Mouse (Mus musculus) embryonic facial prominence, embryonic 14.5 days (tissue): Measurements from ENCODE around the gene F11r. TPM values are rescaled to one million over a fixed set of nuclear protein-coding genes. Genes with fewer than 3 reads are reported as not detected.
A peak's percentile ranks its signal among the peaks of the same experiment; 100 is the strongest.

ENCODE experiments used
- ATAC-seq: fragments of 200-750 bp; cut with Nextera tagmentation; 2 replicates; pipeline ENCODE4 v1.8.0; 2017; ENCODE audit warnings: low read depth, moderate number of reproducible peaks, moderate TSS enrichment
- DNase-seq: peaks from one replicate; pipeline ENCODE4 v3.0.0-alpha.2; 2015; ENCODE audit warnings: low spot score
- H3K27ac ChIP-seq: fragments of 300-500 bp; sonication (generic); replicated peaks from 2 replicates; pipeline ENCODE4 v1.5.1; 2014; ENCODE audit warnings: low read depth, mild to moderate bottlenecking, low read length, moderate library complexity
- H3K27me3 ChIP-seq: fragments of 300-500 bp; sonication (generic); replicated peaks from 2 replicates; pipeline ENCODE4 v1.6.1; 2014; ENCODE audit warnings: low read length; ENCODE audit not compliant: control insufficient read depth, insufficient read depth
- H3K36me3 ChIP-seq: fragments of 300-500 bp; sonication (generic); 2 replicates; pipeline ENCODE4 v1.6.1; 2014; ENCODE audit warnings: low read length, mixed read lengths; ENCODE audit not compliant: control insufficient read depth, insufficient read depth
- H3K4me1 ChIP-seq: fragments of 300-500 bp; sonication (generic); 2 replicates; pipeline ENCODE4 v1.6.1; 2014; ENCODE audit warnings: antibody characterized with exemption, low read length; ENCODE audit not compliant: control insufficient read depth, insufficient read depth
- H3K4me2 ChIP-seq: fragments of 300-500 bp; sonication (generic); 2 replicates; pipeline ENCODE4 v1.6.1; 2014; ENCODE audit warnings: low read depth, mild to moderate bottlenecking, low read length, moderate library complexity, mixed read lengths
- H3K4me3 ChIP-seq: fragments of 300-500 bp; sonication (generic); 2 replicates; pipeline ENCODE4 v1.5.1; 2014; ENCODE audit warnings: low read depth, mild to moderate bottlenecking, low read length
- H3K9ac ChIP-seq: fragments of 300-500 bp; sonication (generic); 2 replicates; pipeline ENCODE4 v1.6.1; 2014; ENCODE audit warnings: low read depth, mild to moderate bottlenecking, low read length, moderate library complexity, mixed read lengths
- H3K9me3 ChIP-seq: fragments of 300-500 bp; sonication (generic); 2 replicates; pipeline ENCODE4 v1.6.1; 2016; ENCODE audit warnings: low read length; ENCODE audit not compliant: control insufficient read depth
- WGBS: fragments of 180-500 bp; shearing (Covaris S2); extraction: QIAGEN DNeasy Blood & Tissue Kit; methylation state at CpG from one replicate; pipeline ENCODE4 v1.1.7; 2014; 5-methylcytosine and 5-hydroxymethylcytosine counted together
- polyA plus RNA-seq: library from polyadenylated mRNA; unstranded; fragments of >200 nt; fragmentation: Nextera tagmentation; extraction: Ambion mirVana; gene quantifications from 2 replicates; pipeline ENCODE4 v1.2.1, GENCODE M21; 2014

F11r gene
- polyA plus RNA-seq, 1 experiment from 2014 or later, result 27.0 TPM

GRCm38 (mm10) chr1:171411492-171411941, 25.8 kb upstream of the F11r start:
- Histone ChIP-seq H3K4me1 (peaks cover 6% of the 10 kb centered on the region; the same call in 1 of the 2 replicates), H3K36me3 (peaks cover 17% of the 10 kb centered on the region), H3K27me3 (no peaks in the 10 kb centered on the region), H3K27ac (peak overlapping the region; percentile 93), H3K9ac (peak overlapping the region; percentile 93), H3K4me2 (peak overlapping the region; percentile 63), H3K9me3 (no peaks in the 10 kb centered on the region), H3K4me3 (peak overlapping the region; percentile 89)
- peak; percentile 30 for DNase-seq
- peak; percentile 70 for ATAC-seq
- whole genome bisulfite sequencing, result 0% methylated on average over 11 of the region's 39 CpGs

GRCm38 (mm10) chr1:171412001-171412441, 25.3 kb upstream of the F11r start:
- Histone ChIP-seq H3K36me3 (peaks cover 22% of the 10 kb centered on the region), H3K4me3 (peak overlapping the region; percentile 89), H3K9ac (peak overlapping the region; percentile 93), H3K27ac (peak overlapping the region; percentile 93), H3K4me2 (peak overlapping the region; percentile 63), H3K4me1 (peaks cover 6% of the 10 kb centered on the region; the same call in 1 of the 2 replicates), H3K27me3 (no peaks in the 10 kb centered on the region), H3K9me3 (no peaks in the 10 kb centered on the region)
- DNase-seq (peak; percentile 82), ATAC-seq (no peak; the same call in 1 of the 2 replicates)
- WGBS, result 2% methylated on average over 19 of the region's 20 CpGs

GRCm38 (mm10) chr1:171412446-171412845, 24.9 kb upstream of the F11r start:
- 49% methylated on average over 3 of the region's 3 CpGs for WGBS

GRCm38 (mm10) chr1:171413608-171414007, 23.7 kb upstream of the F11r start:
- ATAC-seq, result no peak
- Histone ChIP-seq H3K36me3 (peaks cover 36% of the 10 kb centered on the region), H3K9me3 (no peaks in the 10 kb centered on the region), H3K4me2 (no peak overlapping the region), H3K4me3 (no peak overlapping the region), H3K27me3 (no peaks in the 10 kb centered on the region), H3K4me1 (peaks cover 6% of the 10 kb centered on the region; the same call in 1 of the 2 replicates), H3K9ac (no peak overlapping the region), H3K27ac (no peak overlapping the region)
- 80% methylated on average over 8 of the region's 8 CpGs for WGBS
- DNase-seq, result no peak

More at GRCm38 (mm10) chr1:171412446-171412845, 24.9 kb upstream of the F11r start:
- Histone ChIP-seq H3K9ac (peak overlapping the region; percentile 93), H3K4me1 (peaks cover 6% of the 10 kb centered on the region; the same call in 1 of the 2 replicates), H3K4me3 (peak overlapping the region; percentile 89), H3K27ac (peak overlapping the region; percentile 93), H3K27me3 (no peaks in the 10 kb centered on the region), H3K4me2 (peak overlapping the region; percentile 63), H3K9me3 (no peaks in the 10 kb centered on the region), H3K36me3 (peaks cover 26% of the 10 kb centered on the region)
- DNase-seq (peak; percentile 81), ATAC-seq (no peak)

GRCm38 (mm10) chr1:171418660-171419059, 18.7 kb upstream of the F11r start, which contains the start of gene Tstd1:
Gene Tstd1 (plus strand): TSS chr1:171418872.
- no peaks in the 10 kb centered on the region for H3K9me3 ChIP-seq
- H3K27ac ChIP-seq, result peak within 1 kb of the TSS; percentile 58
- no peak for DNase-seq
- peaks cover 57% of the 10 kb centered on the region for H3K36me3 ChIP-seq
- no peak within 1 kb of the TSS for H3K9ac ChIP-seq
- H3K4me2 ChIP-seq, result no peak within 1 kb of the TSS
- no peak within 1 kb of the TSS for H3K4me3 ChIP-seq
- no peaks in the 10 kb centered on the region for H3K4me1 ChIP-seq
- no peaks in the 10 kb centered on the region for H3K27me3 ChIP-seq
- WGBS, result 83% methylated on average over 5 of the region's 5 CpGs
- no peak; the same call in 1 of the 2 replicates for ATAC-seq

- Histone ChIP-seq H3K4me1 (no peaks in the 10 kb centered on the region), H3K4me3 (no peak overlapping the region), H3K4me2 (no peak overlapping the region), H3K9me3 (no peaks in the 10 kb centered on the region), H3K36me3 (peaks cover 57% of the 10 kb centered on the region), H3K27ac (peak overlapping the region; percentile 58), H3K27me3 (no peaks in the 10 kb centered on the region), H3K9ac (no peak overlapping the region)
- DNase-seq, result peak; percentile 69
- WGBS, result 53% methylated on average over 12 of the region's 12 CpGs
- peak; percentile 71 for ATAC-seq
Observed at GRCm38 (mm10) chr1:171419291-171419882, 17.9 kb upstream of the F11r start.

GRCm38 (mm10) chr1:171419905-171420304, 17.4 kb upstream of the F11r start:
- DNase-seq, result no peak
- Histone ChIP-seq H3K27me3 (no peaks in the 10 kb centered on the region), H3K9ac (no peak overlapping the region), H3K36me3 (peaks cover 57% of the 10 kb centered on the region), H3K4me1 (no peaks in the 10 kb centered on the region), H3K4me2 (no peak overlapping the region), H3K9me3 (no peaks in the 10 kb centered on the region), H3K4me3 (no peak overlapping the region), H3K27ac (peak overlapping the region; percentile 44; the same call in 1 of the 2 replicates)
- WGBS, result 78% methylated on average over 5 of the region's 5 CpGs
- no peak for ATAC-seq

- no peak for DNase-seq
- no peak overlapping the region for H3K4me2 ChIP-seq
- no peak overlapping the region for H3K27ac ChIP-seq
- H3K36me3 ChIP-seq, result peaks cover 30% of the 10 kb centered on the region
- 88% methylated on average over 8 of the region's 8 CpGs for WGBS
- H3K27me3 ChIP-seq, result no peaks in the 10 kb centered on the region
- H3K9me3 ChIP-seq, result no peaks in the 10 kb centered on the region
- H3K4me3 ChIP-seq, result no peak overlapping the region
- no peak for ATAC-seq
- no peaks in the 10 kb centered on the region for H3K4me1 ChIP-seq
- H3K9ac ChIP-seq, result no peak overlapping the region
Observed at GRCm38 (mm10) chr1:171422504-171423095, 14.7 kb upstream of the F11r start.
